Mouse (Mus musculus) c-Kit-positive CD71-positive TER-119-negative erythroid progenitor cells, embryonic 14.5 days (primary cell): Measurements from ENCODE around the gene Veph1.

Experiments used
- DNase-seq: peaks from one replicate; pipeline ENCODE4 v3.0.0-alpha.2; 2013; ENCODE audit warnings: low read depth

The Veph1 gene

DNA sequence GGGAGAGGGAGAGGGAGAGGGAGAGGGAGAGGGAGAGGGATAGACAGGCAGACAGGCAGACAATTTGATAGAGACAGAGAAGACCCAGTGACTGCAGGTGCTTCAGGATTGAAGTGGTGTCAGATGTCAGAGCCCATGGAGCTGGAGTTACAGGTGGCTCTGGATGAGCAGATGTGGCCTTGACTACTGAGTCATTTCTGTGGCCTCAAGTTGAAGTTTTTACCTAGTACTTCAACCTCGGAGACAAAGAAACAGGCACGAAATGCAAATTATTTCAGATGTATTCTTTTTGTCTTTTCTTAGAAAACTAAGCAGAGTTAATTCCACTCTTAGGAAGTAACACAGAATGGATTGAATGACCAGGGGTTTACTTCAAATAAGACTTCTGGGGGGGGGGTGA lies 195.6 kb downstream of the Veph1 start:
- no peak for DNase-seq

DNA sequence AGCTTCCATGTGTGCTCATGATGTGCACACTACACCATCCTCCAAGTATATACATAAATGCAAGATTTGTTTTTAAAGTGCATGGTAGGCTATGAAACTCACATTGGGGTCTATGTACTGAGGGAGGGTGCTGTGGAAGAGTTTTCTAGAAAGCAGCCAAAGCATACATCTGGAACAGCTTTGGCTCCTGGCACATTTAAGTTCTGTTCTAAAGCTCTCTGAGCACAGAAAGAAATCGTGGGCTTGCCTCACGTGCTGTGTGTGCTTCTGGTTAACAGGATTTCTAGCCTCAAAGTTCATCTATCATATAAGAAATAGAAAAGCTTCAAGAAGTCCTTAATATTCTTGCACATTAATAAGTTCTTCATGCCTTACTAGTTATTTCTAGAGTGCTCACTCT lies 204.9 kb downstream of the Veph1 start:
- DNase-seq = no peak

DNA sequence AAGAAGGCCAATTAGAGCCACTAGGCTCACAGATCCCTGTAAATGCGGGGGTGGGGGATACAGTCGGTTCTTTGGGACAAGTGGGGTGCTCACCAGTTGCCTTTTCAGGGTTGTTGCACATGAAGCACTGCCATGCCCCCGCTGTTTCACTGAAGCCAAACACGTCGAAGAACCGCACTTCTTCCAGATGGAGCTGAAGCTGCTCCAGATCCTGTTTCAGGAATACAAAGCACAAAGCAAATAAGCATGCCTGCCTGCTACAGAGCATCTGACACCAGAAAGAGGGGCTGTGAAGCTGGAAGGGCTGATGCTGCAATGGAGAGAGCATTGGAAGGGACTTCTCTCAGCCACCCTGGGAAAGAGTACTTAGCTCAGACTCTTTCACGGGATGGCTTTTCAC lies 209.0 kb downstream of the Veph1 start:
- DNase-seq = no peak

DNA sequence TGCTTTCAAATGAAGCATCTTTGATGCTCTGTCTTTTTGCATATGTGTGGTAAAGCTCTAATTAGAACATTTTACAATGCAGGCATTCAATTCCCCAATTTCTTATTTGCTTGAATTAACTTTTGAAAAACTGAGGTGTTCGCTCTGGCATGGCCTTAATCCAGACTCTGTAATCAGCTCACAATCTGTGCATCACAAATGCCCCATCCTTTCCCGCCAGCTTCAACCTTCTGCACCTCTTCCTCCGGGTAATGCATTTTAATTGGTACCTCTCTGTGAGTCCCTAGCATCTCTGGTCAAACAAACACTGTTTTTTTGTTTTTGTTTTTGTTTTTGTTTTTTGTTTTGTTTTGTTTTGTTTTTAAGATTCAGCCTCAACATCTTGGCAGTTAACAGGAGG lies 212.8 kb downstream of the Veph1 start:
- DNase-seq = no peak

DNA sequence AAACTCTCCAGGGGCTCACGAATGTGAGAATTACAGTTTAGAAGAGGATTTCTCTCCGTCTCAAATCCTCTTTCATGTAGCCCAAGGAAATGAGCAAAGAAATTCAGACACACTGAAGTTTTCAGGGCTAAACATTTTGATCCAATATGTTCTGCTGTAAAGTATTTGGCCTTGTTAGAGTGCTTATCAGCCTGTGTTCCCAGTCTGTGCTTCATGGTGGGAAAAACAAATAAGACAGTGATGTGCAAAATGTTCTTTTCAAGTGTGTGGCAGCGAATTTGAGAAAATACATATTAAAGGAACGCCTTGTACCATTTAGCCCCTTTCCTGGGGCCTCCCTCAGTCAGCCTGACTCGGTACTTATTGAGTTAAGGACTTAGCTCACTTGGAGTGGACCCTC lies 213.2 kb downstream of the Veph1 start:
- DNase-seq = no peak

DNA sequence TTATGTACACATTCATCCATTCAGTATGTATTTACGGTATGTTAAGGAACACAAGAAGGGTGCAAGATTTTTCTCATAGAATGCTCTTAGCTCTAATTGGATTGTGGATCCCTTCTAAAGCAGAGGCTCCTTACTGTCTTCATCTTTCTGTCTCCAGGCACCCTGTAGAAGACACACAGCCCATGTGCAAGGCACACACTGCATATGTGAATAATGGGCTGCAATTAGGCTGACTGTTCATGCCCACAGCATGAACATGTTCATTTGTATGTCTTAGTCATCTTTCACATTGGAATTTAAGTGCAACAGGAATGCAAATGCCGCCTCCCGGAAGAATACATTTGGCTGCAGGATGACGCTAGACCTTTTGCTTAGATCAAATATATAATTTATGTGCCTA lies 213.7 kb downstream of the Veph1 start:
- DNase-seq = no peak

DNA sequence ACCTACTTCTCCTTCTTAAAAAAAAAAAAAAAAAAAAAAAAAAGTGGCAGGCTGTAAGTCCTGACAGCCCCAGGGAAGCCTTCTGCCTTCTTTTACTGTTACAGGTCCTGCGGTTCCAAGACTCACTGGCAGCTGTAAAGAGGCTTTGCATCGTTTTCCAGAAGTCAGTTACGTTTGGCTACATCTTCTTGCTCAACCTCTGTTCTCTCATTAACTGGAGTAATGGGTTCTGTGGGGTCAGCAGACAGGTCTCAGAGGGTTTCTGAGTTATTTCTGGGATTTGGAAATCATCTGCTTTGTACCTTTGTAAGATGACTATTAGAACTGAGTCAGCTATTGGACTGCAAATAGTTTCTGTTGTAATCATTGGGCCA lies 215.3 kb downstream of the Veph1 start:
- no peak for DNase-seq

DNA sequence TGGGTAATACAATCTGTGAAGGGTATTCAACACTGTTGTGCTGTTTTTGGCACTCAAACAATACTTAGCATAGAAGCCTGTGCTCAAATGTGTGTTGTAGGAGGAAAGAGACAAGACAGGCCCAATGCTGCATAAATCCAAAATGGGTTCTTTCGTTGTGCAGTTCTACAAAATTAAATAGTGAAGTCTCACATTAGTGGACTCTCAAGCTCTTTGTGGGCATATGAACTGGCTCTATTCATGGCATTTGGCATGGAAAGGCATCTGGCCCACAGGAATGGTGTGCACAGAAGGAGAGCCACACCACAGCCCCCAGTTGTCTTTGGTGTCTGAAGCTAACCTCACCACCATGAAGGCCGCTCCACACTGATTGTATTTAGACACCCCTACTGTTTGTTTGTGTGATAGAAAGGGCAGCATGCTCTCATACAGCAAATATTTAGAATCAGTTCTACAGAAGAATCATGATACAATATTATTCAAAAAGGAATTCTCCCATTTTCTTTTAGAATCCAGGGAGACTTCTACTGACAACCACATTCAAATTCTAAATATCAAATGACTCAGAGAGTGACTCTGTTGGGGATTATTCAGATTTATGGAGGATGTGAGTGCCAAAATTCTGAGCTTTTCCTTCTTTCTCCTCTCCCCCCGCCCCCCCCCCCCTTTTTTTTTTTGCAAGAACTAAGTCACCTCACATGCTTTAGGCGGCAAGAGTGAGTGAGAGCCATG lies 215.8 kb downstream of the Veph1 start:
- no peak for DNase-seq

DNA sequence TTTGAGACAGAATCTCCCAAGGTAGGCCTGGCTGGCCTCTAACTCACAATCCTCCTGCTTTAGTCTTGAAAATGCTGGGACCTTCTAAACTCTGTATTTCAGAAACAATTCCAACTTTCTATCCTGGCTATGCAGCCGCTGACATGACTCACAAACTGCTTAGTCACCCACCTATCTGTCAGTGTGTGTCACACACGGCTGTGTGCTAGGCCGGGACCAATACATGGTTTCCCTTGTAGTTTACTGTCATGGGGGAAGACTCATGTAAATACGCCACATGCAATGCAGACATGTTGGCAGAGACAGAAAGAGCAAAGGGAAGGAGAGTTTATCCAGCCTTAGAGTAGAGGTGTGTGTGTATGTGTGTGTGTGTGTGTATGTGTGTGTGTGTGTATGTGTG lies 216.8 kb downstream of the Veph1 start:
- no peak for DNase-seq

DNA sequence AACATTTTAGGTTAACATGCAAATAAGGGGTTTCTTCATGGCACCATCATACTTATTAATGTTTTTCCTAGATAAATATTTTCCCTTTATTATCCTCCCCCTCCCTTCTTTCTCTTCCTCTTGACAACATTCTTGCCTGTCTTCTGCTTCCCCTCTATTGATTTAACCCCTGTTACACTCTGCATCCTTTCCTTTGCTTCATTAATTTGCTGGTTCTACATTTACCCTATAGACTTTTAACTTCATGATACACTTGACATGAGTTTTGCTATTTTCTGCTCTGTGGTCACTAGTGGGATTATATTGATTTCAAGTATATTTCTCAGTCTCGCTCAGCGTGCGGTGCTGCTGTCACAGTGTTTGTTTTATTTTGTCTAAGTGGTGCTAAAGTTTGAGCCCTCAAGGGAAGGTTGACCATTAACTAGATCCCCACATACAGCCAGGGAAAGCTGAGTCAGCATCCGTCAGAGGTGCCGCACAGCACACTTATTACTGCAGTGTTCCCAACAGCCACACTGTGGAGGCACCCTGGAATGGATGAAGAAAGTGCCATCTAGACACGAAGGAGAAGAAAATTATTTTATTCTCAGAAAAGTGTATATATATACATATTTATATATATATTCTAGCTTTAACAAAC lies 217.6 kb downstream of the Veph1 start:
- DNase-seq = no peak

DNA sequence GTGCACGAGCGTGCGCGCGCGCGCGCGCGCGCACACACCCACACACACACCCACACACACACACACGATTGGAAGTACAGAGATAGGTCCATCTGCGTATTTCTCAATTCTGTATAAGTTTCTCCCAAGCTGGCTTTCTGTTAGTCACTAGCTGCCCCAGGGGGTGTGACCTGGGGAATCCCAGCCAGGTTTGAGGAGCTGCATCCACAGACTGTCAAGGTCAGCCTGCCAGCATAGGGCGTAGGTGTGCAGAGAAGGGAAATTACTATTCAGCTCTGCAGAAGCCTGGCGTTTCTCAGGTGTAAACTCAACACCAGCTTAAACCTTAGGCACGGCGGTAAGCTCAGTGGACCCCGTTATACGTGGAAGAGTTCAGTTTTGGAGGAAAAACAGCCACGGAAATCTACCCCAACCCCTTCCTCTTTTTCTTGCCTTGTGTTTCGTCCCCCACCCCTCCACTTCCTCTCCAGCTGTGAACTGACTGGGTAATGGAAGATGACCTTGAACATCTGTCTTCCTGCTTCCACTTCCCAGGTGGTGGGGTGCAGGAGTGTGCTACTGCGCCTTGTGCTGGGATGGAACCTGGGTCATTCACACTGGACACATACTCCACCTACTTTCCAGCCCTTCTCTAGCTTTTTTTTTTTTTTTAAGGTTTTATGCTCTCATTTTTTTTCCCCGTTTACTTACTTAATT lies 218.5 kb downstream of the Veph1 start:
- DNase-seq = no peak

DNA sequence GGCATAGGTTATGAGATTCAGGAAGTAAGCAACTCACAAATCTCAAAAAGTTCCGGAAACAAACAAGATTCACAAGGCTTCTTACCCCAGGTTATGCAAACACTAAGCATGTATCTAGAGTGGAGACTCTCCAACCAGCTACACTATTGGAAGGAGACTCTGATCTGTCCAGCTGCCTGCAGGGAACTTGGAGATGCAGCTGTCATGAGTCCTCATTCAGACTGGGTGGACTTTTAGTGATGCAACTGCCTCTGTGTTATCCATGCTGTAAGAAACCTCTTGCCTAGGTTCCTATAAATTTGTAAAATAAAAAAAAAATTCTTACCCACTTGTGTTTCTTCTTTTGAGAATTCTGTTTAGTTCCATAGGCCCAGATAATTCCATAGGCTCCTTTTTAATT lies 226.4 kb downstream of the Veph1 start:
- DNase-seq = no peak

DNA sequence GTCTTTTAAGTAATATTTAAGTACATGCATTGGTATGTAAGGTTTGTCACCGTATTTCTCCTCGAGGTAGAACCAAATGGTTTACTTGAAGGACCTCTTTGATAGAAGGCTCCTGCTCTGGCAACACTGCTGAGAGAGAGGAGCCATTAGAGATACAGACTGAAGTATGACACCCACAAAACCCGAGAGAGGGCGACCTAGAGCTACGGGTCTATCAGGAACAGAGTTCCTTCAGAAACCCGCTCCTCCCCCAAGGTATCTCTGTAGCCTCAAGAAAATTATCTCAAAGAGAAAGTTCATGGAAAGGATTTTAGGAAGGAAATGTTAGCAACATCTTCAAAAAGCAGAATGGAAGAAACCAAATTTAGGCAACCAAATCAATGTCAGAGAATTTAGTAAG lies 232.8 kb downstream of the Veph1 start:
- DNase-seq = no peak

DNA sequence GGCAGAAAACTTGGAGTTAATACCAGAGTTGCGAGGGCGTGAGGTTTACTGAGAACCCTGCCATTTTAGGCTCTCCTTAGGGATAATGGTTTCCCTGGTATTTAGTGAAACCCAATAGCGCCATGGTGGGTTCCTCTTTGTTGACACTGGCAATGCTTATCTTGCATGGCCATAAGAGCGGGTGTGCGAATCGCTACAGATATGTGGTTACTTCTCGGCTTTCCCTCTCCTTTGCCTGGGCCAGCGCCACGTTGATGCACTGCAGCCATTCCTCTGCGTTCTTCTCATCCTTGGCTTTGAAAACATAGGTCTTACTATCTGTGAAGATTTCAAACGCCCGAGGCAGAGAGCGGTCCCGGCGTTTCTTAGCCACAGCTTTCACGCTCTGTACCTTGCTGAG lies 239.7 kb downstream of the Veph1 start:
- DNase-seq = no peak

DNA sequence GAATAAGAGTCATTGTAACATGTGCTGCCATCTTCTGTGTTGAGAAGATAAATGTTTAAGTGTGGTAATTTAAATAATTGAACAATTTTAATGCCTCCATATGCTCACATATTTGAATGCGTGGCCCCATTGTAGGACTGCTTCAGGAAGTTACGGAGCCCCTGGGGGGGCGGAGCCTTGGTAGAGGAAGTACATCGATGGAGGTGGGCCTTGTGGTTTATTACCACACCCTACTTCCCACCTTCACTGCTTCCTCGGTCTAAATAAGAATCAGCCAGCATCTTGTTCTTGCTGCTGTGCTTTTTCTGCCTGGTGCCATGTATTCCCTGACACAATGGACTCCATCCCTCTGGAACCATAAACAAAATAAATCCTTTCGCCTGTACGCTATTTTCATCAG lies 241.0 kb downstream of the Veph1 start:
- no peak for DNase-seq

DNA sequence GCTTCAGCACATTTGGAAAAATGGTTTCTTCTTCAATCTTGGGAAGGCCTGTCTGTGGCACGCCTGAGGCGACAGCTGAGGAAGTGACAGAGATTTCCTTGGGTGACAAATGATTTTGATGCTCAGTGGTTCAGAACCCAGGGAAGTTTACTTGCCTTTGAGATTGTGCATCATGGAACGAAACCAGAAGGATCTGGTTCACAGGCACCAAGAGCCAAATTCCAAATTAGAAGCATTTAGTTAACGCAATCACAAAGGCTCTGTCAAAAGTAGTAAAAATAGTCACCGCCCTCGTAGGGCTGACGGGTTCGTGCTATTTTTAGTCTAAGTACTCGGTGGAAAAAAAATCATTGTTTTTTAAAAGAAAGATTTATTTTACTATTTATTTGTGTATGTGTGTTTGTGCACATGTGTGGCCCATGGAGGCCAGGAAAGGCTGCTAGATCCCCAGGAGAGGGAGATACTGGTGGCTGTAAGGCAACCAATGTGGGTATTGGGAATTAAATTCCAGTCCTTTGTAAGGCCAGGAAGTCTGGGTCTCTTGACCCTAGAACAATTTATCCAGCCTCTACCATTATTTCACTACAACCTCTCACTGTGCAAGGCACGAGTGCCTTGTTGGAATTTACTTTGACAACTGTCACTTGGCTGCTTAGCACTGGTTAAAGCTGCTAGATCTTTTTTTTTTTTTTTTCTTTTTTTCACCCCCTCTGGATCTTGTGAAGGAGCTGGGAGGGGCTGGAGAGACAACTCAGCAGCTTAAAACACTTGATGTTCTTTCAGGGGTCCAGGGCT lies 246.3 kb downstream of the Veph1 start:
- no peak for DNase-seq

DNA sequence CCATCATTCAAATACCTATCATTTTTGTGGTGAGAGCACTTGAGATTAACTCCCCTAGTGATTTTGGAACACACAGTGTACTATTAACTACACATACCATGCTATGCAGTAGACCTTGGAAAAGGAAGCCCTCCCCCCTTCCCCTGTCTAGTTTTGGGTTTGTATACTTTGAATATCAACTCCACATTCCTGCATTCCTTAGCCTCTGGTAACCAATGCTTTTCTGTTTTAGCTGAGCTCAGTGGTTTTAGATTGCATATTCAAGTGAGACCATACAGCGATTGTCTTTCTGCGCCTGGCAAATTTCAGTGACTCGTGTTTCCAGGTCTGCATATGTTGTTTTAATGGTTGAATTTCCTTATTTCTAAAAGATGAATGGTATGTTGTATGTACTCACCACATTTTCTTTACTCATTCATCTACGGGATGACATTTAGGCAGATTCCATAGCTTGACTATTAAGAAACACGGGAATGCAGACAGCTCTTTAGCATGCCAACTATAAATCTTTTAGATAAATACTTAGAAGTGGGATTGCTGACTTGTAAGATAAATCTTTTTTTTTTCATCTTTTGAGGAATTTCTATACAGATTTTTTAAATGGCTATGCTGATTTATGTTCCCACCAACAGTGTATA lies 255.7 kb downstream of the Veph1 start:
- DNase-seq = no peak

DNA sequence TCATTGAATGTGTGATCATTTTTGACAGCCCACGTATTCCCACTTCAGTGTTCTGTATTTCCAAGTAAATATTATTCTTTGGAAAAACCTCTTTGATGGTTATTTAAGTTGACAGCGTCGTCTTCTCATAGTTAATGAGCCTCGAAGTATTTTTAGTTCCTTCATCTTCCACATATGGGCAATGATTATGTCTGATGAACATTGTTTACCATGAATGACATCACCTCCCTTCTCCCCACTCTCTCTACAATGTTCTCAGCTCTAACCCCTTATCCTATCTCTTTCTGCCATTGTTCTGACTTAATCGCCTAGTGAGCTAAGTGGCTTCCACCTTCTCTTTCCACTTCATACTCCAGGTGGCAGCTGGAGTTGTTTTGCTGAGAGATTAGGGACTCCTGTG lies 261.4 kb downstream of the Veph1 start:
- DNase-seq = no peak

DNA sequence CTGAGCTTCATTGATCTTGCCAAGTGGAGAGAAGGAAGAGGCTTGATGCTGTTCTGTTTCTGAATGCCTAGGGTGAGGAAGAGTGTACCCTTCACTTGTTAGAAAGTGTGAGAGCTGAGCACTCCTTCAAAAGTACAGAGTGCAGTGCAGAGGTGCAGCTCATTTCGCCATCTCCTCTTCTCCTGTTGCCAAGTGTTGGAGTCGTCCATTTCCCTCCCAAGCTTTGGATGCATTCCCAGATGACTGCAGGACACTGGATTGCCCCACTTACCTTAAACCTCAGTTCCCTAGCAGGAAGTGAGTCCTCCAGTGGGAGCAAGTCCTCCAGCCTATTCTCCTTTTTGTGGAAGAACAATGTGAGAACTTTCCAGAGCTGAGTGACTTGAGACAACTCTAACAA lies 263.3 kb downstream of the Veph1 start:
- DNase-seq = no peak

DNA sequence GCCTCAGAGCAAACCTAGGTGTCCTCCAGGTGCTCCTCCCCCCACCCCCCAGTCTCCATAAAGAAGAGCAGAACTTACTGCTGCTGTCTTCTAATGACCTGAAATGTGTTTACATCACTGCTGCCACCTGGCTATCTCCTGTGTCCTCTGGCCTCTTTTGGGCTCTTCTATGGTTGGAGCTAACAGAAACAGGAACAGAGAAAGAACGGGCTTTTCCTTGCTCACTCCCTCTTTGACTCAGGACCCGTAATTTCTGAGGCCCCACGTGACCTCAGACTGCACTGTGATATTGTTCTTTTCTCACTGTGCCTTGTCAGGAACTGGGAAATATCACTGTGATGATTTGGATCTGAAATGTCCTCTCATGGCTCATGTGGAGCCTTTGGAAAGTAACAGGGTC lies 271.2 kb downstream of the Veph1 start:
- DNase-seq = no peak

DNA sequence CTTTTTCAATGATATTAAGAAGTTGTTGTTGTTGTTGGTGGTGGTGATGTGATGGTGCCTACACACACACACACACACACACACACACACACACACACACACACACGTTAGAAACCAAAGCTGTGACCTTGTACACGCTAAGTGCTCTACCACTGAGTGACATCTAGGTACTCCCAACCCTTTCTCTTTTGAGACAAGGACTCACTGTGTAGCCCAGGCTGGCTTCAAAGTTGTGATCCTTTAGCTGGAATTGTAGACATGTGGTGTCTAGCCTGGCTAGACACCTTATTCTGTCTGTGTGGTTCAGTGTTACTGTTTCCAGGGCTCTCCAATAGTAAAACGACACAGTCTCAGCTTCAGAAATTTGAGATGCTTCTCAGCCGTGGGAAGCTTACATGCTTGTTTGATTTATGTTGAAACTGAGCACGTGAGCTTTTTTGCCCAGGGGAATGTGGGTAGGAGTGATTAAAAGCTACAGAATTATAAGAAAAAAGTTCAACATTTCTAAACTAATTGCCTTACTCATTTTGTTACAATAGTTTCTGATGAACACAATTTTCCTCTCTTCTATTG lies 272.3 kb downstream of the Veph1 start:
- no peak for DNase-seq

DNA sequence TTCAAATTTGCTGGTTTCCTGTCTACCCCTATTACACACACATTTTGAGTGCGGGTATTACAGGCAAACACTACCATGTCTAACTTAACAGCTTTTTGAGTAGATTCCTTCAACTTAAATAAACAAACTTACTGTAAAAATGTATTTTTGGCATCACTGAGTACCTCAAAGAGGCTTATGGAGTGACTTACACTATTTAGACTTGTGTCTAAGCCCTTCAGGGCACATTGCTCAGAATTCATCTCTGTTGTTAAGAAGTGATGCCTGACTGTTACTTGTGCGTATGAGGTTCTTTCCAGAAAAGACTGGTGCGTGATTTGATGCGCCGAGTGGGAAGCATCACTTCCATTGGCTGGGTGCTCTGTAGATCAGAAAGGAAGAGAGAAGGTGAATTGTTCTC lies 277.5 kb downstream of the Veph1 start:
- DNase-seq = no peak
